Mouse (Mus musculus) testis, adult 2 months (tissue): ENCODE results near the gene Gpr132.

Source experiments
- CTCF ChIP-seq: fragments of 200-500 bp; IDR thresholded peaks from 2 replicates; pipeline ENCODE4 v1.5.1; 2012; ENCODE audit warnings: low read depth, mild to moderate bottlenecking, inconsistent platforms, low read length, moderate library complexity; ENCODE audit not compliant: control insufficient read depth, insufficient read depth, insufficient replicate concordance
- POLR2A ChIP-seq: fragments of 200-500 bp; IDR thresholded peaks from 2 replicates; pipeline ENCODE4 v1.6.1; 2012; ENCODE audit warnings: low read depth, mild to moderate bottlenecking, inconsistent platforms, low read length, moderate library complexity; ENCODE audit not compliant: control insufficient read depth

GRCm38 (mm10) chr12:112859930-112860329 lies 8.1 kb downstream of the Gpr132 start:
- TF ChIP-seq POLR2A (no peak), CTCF (no peak)
